Mouse (Mus musculus) skeletal muscle tissue, adult 2 months (tissue): ENCODE results near the gene Cog2.

Source experiments
- DNase-seq: peaks from one replicate; pipeline ENCODE4 v3.0.0-alpha.2; 2012; ENCODE audit warnings: low read depth, low spot score

Gene Cog2

GRCm38 (mm10) chr8:124520249-124521080, at the start of gene Cog2:
Gene Cog2 (plus strand): TSS chr8:124520767.
- DNase-seq: peak; percentile 90

DNA sequence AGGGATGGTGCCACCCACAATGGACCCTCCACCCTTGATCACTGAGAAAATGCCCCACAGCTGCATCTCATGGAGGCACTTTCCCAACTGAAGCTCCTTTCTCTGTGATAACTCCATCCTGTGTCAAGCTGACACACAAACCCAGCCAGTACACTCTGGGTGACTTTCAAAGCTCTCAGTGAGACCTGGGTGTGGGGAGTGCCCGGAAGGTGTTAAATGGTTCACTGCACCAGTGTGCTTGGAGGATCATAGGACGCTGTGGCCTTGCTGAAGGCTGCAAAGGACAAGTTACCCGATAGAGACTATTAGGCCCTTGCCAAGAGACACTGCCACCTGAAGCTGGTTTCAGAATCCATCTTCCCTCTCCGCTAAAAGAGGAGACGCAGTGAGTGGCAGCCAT, 44.9 kb upstream of the Cog2 start:
- no peak for DNase-seq

DNA sequence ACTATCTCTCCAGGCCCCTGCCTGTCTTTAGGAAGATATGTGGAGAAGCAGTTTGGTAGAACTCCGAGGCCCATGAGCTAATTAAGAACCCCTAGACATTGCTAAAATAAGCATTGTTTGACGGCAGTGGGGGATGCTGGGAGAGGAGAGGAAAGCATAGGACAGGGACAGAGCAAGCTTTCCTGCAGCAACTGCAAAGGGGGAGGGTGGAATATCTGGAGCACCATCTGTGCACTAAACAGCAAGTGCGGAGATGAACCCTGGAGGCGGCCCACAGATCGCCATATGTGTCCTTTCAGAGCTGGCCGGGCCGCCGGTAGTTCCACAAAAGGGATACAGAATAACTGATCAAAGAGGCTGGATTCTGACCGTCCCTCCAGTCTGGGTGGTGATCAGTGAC, 43.9 kb upstream of the Cog2 start:
- DNase-seq: no peak

GRCm38 (mm10) chr8:124479251-124479650, 41.3 kb upstream of the Cog2 start:
- DNase-seq: no peak

DNA sequence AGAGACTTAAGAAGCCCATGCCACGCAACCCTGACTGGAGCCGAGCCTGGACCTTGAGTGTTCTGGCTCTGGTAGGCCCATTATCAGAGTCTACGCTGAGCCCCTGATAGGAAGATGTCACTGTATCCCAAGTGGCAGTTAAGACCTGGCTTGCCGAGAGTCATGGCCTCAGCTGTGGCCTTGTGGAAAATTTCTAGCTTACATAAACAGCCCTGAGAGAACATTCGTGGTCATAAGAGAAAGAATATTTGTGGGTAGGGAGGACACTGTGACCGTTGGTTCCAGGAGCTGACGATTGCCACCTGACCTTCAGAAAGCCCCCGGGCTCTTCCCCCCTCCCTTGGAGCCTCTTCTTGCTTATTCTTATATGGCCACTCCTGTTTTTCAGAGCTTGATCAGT, 40.2 kb upstream of the Cog2 start:
- no peak for DNase-seq

DNA sequence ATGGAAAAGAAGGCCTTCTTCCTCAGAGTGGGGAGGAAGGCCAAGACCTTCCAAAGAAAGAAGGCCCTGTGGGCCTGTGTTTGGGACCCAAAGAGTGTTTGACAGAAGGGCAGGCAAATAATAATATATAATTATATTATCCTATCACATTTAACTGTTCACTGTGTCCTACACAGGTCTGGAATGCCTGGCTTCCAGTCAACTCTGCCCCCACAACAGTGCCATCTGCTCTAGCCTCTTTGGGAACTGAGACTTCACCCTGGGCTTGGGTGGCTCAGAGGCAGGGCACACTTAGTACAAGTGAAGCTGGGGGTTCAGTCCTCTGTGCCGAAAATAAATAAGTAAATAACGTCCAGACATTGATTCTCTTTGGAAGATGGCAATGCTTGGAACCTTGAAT, 37.8 kb upstream of the Cog2 start:
- no peak for DNase-seq

GRCm38 (mm10) chr8:124483356-124484115, 37.0 kb upstream of the Cog2 start:
- DNase-seq: no peak

GRCm38 (mm10) chr8:124489311-124489710, 31.3 kb upstream of the Cog2 start:
- no peak for DNase-seq

DNA sequence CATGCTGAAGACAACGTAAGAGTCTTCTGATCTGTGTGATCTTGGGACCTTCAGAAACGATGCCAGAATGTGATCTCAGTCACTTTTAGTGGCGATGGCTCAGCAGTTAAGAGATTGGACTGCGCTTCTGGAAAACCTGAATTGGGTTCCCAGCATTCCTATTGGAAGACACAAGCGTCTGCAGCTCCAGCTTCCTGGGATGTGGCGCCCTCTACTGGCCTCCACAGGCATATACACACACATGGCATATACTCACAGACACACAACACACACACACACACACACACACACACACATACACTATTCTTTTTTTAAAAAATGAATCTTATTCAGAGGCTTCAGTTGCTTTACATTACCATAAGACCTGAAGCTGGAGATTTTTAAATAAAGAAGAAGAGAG, 30.8 kb upstream of the Cog2 start:
- DNase-seq: no peak

DNA sequence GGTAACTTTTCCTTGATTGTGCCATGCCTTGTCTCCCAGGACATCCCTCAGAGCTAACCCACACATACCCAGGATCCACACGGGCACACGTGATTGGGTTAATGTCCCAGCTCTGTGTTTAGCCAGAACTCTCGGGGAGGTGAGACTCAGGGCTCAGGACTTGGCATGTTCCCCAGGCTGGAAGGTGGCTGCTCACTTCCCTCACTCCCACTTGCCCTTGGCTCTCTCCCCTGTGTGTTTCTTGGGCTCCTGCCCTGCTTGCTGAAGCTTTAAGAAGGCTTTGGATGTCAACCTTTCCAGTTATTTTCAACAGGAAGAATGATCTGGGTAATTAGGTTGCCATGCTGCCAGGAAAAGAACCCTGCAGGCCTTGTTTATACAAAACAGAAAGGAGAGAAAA, 26.2 kb upstream of the Cog2 start:
- DNase-seq: no peak

GRCm38 (mm10) chr8:124494955-124495354, 25.6 kb upstream of the Cog2 start:
- no peak for DNase-seq

GRCm38 (mm10) chr8:124495676-124496075, 24.9 kb upstream of the Cog2 start:
- DNase-seq: no peak

DNA sequence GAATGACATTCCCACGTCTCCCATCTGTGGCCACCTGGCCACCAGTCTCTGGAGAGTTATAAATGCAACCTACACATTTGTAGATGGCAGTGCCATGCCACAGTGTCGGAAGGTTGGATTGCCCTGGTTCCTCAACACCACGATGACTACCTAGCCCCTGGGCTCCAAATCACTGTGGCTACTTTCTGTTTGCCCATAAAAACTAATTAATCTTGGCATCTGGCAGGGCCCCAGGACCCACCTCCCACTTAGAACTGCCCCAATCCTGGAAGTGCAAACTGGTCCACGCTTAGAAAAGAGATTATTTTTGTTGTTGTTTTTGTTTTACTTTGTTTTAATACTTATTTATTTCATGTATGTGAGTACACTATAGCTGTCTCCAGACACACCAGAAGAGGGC, 24.3 kb upstream of the Cog2 start:
- no peak for DNase-seq

DNA sequence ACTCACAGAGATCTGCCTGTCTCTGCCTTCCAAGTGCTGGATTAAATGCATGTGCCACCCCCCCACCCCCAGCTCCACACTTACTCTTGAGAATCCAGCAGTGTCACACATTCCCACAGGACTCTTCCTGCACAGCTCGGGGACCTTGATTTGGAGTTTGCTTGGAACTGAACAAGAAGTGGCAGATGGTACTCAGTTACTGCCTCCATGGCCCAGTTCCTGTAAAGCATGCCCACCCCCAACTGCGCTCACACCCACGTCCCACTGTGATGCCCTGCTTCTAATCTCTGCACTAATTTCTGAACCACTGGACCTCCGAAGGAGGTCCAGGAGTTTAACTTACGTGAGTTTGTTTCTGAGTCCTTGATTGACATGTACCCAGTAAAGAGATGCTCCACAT, 23.7 kb upstream of the Cog2 start:
- no peak for DNase-seq

GRCm38 (mm10) chr8:124498398-124498797, 22.2 kb upstream of the Cog2 start:
- DNase-seq: no peak

DNA sequence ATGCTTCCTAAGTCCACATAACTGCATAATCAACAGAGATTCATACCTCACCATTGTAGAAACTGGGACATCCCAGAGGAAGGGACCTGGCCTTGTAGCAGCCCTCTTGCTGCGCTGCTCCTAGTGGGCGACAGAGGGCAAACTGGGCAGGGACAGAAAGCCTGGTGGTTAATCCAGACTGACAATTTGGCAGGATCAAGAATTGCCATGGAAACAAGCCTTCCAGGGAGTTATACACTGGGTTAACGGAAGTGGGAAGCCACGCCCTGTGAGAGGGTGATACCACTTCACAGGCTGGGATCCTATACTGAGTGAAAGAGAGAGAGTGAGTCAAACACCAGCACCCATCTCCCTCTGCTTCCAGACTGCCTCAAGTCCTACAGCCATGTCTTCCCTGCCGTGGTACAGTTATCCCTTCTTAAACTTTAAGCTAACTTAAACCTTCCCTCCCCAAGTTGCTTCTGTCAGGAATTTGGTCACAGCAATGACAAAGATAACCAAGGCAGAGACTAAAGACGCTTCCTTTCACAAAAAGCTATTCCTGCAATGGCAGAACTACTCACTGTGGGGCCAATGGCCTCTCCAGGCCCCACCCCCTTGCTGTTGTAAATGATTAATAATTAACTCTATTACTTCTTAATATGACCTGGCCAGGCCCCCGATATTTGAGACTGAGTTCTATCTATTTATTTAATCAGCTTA, 21.2 kb upstream of the Cog2 start:
- DNase-seq: no peak

GRCm38 (mm10) chr8:124499938-124500239, 20.7 kb upstream of the Cog2 start:
- DNase-seq: no peak

GRCm38 (mm10) chr8:124505626-124506025, 14.9 kb upstream of the Cog2 start:
- no peak for DNase-seq

DNA sequence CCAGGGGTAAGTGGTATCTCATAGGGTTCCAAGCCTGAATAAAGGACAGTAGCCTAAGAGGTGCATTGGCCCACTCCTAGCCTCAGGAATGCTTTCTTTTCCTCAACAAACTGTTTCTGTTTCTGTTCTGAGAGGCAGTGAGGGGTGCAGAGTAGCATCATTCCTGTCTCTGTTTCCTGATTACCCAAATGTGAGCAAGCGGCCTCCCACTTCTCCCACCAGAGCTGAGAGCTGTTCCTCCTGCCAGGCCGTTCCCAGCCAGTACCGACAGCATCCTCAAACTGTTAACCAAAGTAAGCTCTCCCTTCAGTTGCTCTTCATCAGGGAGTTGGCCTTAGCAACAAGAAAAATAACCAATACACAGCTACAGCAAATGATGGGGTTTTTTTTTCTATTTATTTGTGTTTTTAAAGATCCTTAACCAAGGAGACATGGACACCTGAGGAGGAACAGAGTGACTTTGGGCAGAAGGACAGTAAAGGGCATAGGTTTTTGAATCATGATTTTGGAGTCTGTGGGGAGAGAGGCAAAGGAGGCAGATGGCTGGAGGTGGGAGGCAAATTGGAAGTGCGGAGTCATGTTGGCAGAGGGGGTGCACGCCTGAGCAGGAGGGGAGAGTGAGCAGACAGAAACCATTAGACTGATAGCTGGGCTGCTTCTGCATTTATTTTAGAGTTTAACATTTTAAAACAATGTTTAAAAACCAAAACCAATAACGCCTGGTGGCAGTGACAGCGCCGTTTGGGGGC, 12.8 kb upstream of the Cog2 start:
- DNase-seq: no peak

GRCm38 (mm10) chr8:124508321-124508695, 12.3 kb upstream of the Cog2 start:
- no peak for DNase-seq

- DNase-seq: no peak
These were observed 11.4 kb upstream of the Cog2 start for GRCm38 (mm10) chr8:124509156-124509555.

DNA sequence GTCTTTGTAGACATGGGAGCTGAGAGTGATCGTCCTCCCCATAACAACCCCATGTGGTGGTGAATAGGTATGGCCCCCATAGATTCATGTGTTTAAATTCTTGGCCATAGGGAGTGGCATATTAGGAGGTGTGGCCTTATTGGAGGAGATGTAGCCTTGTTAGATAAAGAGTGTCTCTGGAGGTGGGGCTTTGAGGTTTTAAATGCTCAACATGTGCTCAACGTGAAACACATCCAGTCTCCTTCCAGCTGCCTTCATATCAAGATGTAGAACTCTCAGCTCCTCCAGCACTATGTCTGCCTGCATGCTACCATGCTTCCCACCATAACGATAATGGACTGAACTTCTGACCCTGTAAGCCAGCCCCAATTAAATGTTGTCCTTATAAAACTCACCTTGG, 4.5 kb upstream of the Cog2 start:
- no peak for DNase-seq
